Mouse (Mus musculus): Measurements from ENCODE around the gene Selenbp1.
"Not testable (repeated sequence)": the region's sequence is repeated elsewhere in the genome, so short reads cannot be mapped to it uniquely, and the experiment has no call there.

The Selenbp1 gene

DNA sequence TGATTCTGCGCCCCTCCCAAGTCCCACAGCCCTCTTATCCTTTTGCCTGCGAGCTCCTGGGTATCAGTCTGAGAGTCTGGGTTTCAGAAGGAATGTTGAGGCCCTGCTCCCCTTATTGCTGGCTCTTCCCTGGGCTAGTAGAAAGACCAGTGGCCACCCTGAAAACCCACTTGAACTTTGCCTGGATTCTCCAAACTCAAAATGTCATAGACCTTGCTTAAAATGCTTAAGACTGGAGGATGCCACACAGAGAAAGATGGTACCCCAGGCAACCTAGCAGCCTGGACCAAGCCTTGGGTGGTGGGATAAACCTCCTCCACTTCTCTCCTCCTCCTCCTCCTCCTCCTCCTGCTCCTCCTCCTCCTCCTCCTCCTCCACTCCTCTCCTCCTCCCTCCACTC, 748 bp downstream of the Selenbp1 start:
- not testable (repeated sequence) for DNase-seq

DNA sequence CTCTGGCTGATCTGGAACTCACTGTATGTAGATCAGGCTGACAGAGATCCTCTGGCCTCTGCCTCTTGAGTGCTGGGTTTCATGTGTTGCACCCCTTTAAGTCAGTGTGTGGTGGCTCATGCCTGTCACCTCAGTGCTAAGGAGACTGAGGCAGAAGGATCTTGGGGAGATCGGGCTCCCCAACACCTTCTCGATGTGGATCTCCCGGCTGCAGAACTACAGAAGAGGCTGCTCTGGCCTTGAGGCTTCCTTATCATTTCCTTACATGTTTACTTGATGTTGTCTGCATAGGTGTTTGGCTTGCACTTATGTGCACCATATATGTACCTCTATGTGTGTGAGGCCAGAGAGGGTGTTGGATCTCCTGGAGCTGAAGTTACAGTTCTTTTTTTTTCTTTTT, 1.7 kb downstream of the Selenbp1 start:
- DNase-seq: not testable (repeated sequence)

DNA sequence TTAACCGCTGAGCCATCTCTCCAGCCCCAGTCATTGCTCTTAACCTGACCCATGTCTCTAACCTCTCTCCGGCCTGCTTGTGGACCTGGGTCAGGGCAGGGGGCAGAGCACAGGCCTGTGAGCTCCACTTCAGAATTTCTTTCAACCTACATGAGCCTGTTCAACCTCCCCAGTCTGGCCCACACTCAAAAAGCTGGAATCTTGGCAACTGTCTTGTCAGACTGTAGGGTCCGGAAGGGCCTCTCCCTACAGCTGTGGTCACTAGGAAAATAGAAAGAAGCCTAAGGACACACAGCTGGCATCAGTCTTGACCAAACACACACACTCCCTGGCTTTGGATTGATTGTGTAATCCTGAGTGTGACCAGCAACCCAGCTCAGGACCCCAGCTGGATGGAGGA, 2.5 kb downstream of the Selenbp1 start:
- not testable (repeated sequence) for DNase-seq

DNA sequence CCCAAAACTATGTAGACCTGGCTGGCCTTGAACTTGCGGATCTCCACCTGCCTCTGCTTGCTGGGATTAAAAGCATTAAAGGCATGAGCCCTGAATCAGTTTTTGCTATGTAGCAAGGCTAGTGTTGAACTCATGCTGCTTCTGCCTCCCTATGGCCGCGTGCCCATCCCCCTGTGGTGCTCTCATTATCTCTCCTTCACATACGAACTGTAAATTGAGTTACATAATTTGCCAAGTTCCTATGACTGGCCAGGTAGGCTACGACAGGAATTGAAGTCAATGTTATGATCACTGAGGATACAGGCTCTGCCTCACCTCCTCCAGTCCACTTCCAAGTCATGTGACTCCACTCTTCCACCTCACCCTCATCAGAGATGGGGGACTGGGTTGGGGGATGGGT, 3.3 kb downstream of the Selenbp1 start:
- DNase-seq: not testable (repeated sequence)

DNA sequence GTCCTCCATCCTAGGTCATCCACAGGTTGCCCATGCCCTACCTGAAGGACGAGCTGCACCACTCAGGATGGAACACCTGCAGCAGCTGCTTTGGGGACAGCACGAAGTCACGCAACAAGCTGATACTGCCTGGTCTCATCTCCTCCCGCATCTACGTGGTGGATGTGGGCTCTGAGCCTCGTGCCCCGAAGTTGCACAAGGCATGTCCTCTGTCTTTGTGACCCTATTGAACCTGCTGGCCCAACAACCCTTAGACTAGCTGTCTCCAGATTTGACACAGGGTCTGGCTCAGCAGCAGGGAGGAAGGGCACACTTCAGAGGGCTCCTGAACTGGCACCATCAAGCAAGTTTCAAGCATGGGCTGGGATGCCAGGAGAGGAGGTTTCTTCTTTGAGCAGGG, 4.3 kb downstream of the Selenbp1 start:
- DNase-seq: not testable (repeated sequence)

DNA sequence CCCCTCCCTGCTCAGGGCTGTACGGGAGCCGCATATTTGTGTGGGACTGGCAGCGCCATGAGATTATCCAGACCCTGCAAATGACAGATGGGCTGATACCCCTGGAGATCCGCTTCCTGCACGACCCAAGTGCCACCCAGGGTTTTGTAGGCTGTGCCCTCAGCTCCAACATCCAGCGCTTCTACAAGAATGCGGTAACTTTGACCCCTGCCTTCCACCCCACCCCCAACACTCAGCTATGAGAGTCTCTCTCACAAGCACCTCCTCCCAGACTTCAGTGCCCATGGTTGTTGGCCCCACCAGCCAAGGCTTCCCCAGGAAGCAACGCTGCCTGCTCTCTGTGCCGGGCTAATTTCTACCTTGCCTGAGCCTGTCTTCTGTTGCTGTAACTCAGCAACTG, 7.2 kb downstream of the Selenbp1 start:
- not testable (repeated sequence) for DNase-seq

DNA sequence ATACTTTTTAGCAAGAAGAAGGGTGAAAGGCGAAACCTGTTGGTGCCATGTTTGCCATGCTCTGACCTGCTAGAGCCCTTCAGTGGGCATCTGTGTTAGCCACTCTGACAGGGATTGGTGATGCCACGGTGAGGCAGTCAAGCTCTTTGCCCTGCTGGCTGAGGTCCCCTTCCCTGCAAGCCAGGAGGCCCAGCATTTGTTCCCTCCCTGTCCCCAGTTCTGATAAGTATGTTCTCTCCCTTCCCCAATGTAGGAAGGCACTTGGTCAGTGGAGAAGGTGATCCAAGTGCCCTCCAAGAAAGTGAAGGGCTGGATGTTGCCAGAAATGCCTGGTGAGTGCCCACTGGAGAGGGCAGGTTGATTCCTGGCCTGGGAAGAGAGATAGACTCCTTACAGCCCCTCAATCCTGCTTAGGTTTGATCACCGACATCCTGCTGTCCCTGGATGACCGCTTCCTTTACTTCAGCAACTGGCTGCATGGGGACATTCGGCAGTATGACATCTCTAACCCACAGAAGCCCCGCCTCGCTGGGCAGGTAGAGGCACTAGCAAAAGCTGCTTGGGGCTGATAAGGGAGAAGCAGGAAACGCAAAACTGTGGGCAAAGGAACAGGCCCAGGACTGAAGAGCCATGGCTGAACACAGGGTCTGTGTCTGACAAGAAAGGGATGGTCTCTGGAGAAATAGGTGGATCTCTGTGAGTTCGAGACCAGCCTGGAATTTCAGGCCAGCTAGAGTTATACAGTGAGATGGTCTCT, 9.5 kb downstream of the Selenbp1 start:
- DNase-seq: not testable (repeated sequence)

DNA sequence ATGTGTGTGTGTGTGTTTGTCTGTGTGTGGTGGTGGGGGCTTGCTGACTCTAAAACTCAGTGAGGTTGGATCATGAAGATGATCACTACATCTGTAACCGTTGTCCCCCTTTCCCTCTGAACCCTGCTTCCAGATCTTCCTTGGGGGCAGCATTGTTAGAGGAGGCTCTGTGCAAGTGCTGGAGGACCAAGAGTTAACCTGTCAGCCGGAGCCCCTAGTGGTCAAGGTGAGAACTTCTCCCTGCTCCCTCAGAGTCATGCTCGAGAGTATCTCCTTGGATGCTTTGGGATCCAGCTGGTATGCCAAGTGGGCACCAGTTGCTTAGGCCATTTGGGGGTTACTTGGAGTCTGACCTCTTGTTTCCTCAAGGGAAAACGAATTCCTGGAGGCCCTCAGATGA, 10.8 kb downstream of the Selenbp1 start:
- DNase-seq: peak in 1 of 2 experiments; percentile 18

DNA sequence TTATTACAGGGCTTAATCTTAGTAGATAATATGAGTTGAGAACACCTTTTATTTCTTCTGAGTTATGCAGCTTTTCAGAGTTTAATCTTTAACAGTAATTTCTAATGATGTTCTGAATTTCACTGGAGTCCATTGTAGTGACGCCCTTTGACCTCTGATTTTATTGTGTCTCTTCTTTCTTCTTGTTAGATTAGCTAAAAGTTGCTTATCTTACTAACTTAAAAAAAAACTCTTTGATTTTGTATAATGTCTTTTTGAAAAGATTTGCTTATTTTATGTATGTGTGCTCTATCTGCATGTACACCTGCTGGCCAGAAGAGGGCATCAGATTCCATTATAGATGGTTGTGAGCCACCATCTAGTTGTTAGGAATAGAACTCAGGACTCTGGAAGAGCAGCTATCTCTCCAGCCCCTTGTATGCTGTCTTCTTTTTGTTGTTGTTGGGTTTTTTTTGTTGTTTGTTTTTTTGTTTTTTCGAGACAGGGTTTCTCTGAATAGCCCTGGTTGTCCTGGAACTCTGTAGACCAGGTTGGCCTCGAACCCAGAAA, 15.3 kb downstream of the Selenbp1 start:
- no peak for DNase-seq

DNA sequence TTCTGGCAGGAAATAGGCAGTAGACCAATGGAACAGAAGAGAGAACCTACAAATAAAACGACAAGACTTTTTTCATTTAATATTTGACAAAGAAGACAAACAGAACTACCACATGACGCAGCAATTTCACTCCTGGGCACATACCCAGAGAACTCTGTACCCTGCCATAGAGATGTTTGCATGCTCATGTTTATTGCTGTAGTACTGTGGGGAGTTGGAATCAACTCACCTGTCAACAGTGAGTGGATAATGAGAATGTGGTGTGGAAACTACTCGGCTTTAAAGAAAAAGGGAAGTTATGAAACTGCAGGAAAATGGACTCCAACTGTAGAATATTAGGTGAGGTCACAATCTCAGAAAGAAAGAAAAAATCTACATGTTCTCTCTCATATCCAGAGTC, 16.8 kb downstream of the Selenbp1 start:
- no peak for DNase-seq

DNA sequence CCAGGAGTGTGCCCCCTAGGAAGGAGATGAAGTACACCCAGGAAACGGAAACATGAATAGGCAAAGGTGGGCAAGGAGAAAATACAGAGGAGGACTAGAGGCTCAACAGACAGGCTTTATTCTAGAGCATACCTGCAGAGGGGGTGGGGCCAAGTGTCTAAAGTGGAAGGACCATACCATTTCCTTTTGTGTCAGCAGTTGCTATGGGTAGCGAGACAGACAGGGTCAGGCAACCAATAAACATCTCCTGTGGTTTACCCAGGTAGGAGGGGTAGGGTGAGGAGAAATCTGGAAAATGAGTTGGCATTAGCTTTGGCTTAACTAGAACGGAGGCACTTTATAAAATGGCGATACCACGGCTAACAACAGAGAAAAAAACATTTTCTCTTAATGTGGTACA, 19.9 kb downstream of the Selenbp1 start:
- peak; percentile 72 to 83 for DNase-seq

DNA sequence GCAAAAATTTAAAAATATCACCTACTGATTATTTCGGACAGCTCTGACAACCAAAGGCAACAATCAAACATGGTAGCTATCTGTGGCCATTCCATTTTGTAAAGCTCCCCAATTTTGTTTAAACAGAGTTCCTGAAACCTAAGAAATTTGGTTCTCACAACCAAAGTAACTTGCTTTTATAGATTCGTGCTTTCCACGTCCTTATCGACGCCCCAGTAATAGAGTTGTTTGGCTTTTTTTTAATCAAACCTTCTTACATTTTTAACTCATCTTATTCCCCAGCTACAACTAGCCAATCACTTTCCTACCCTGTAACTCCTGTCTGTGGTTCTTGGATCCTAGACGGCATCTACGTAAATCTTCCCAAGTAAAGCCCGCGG, 20.5 kb downstream of the Selenbp1 start:
- DNase-seq: no peak

DNA sequence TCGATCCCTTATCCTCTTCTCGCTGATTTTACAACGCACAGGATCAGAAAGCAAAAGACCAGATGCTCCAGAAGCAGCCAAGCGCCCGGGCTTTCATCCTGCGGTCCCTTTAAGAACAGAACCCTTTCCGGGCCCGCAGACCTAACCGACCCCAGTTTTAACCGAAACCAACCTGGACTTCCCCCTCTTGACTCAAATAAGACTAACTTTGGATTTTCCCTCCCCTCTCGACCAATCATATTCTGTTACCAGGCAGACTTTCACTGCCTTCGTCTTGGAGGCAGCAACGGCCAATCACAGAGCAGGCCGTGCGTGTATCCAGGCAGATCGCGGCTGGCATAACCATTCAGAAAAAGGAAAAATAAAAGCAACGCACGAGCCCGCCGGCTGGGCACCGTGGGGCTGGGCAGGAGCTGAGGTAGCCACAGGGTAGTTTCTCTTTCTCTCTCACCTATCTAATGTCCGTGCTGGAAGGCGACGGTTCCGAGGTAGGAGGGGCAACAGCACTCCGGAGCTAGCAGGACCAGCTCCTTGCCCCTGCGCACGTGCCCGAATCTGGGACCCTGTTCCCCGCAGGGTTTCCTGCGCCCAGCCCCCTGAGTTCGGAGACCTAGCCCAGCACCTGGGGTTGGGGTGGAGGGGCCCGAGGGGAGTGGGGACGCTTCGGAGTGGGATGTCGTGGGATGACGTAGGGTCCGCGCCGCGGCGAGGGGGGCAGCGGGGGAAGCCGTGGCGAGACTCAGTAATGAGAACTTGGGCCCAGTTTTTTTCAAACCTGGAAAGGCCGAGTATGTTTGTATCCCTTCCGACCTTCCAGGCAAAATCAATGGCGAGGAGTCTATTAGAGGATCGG, 21.1 kb downstream of the Selenbp1 start, which contains the start of gene Rfx5:
Gene Rfx5 (plus strand): TSS at position 312 of the 853 bp plus-strand sequence.
- DNase-seq: peak; percentile 93 to 95

DNA sequence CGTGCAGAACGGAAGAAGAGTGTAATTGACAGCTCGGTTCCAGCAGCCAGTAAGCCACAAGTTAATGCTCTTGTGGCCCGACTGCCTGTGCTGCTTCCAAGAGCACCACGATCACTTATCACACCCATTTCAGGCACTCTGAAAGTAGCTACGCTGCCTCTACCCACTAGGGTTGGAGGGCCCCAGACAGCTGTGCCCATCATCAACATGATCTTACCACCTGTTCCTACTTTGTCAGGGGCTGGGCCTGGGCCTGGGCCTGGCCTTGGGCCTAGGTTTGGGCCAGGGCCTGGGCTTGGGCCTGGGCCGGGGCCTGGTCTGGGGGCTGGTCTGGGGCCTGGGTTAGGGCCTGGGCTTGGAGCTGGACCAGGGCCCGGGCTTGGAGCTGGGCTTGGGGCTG, 25.4 kb downstream of the Selenbp1 start:
- DNase-seq: peak in 1 of 2 experiments; percentile 18

DNA sequence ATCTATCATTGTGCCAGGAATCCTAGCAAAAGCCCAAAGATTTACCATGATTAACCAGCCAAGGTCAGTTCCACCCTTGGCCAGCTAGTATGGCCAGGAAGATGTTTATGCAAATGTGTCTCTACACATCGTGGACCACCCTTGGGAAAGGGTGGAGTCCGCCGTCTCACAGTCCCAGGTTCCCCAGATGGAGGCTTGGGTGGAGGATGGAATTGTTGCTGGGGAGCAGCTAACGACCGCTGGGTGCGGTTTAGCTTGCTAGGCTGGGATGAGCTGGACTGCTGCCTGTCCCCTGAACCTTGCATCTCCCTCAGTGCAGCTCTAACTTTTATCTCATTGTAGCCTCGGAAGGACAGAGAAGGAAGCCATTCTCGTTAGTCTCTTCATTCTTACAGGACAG, 27.0 kb downstream of the Selenbp1 start:
- DNase-seq: no peak

DNA sequence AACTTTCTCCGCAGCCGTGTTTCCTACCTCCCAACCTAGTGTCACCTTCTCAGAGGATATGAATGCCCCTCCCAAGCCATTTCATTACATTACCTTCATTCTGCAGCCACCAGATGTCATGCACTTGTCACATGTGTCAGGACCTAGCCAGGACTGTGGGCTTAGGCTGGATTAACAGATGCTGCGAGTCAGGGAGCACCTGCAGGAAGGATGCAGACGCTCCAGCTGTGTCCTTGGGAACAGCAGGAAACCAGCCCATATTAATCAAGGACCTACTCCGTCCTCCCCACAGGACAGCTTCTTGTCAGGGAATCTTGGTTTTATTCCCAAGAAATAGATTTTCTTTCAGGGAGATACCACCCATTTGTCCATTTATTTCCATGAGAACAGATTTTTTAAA, 27.5 kb downstream of the Selenbp1 start:
- DNase-seq: no peak

DNA sequence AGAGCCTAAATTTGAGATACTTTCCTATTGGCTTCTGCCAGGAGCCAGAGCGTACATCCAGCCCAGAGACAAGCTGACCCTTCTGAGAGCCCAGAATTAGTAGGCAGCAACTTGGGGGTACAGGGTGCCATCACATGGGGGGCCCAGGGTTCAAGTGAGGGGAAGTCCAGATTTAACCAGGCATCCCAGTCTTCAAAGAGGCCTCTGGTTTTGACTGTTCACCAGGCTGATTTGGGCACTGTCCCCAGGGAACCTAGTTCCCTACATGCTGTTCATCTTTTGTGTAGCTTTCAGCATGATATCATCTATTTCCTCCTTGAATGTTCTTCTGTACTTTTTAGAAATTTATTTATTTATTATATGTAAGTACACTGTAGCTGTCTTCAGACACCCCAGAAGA, 32.1 kb downstream of the Selenbp1 start:
- DNase-seq: no peak

DNA sequence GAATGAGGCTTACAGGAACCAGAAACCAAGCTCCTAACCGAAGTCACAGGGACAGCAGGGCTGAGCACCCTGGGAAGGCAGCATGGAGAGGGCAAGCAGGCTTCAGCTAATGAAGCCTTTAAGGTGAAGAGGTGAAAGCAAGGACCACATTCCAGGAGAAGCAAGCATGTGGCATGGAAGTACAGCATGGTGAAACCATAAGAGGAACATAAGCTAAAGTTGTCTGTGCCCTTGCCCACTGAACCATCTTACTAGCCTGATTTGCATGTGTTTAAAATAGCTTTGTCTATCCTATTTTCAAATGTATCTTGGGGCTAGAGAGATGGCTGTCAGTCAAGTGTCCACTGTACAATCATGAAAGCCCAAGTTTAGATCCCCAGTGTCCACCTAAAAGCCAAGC, 33.0 kb downstream of the Selenbp1 start:
- no peak for DNase-seq

DNA sequence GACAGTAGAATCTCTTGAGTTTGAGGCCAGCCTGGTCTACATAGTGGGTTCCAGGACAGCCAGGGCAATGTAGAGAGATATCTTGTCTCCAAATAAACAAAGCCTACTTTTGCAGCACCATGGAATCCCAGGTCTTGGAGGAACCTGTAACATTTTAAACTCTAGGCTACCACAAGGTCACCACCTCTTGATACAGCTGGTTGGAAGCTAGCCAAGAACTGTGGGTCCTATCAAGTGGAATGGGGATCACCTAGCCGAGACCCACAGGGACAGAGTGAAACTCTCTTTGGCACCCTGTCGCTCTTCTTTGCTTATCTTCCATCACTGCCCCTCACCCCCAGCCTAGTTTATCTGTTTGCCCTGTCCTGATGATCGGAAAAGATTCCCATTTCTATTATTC, 39.7 kb downstream of the Selenbp1 start:
- DNase-seq: no peak

DNA sequence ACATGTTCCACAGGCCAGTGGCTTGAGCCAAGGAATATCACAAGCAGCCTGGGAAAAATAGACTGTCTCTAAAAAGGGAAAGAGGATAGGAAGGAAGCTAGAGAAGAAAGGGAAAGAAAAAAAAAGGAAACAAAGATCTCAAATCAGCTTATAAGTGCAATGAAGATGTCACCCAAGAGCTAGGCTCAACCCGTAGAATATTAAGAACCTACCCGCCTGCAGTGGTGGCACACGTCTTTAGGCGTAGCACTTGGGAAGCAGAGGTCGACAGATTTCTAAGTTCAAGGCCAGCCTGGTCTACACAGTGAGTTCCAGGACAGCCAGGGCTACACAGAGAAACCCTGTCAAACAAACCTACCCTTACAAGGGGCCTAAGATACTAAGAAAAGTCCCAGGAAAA, 40.8 kb downstream of the Selenbp1 start:
- DNase-seq: no peak

DNA sequence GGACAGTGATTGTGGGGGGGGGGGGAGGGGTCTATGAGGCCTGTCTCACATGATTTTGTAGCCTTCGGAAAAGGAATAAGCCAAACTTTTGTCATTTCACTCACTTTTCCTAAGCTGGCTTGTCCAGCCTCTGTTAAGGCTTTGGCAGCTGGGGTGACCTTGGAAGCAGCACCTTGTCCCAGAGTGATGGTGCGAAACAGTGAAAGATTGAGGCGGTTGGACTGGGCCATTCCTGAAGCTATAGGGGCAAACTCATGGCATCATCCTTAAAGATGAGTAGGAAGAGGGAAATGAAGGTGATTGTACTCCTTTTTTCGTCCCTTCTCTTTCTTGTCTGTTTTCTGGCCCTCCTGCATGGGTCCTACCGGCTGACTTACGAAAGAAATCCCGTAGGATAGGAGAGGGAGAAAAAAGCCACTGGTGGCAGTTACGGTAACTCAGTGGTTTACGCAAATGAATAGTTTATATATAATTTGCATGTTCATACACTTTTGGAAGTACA, 41.2 kb downstream of the Selenbp1 start:
- no peak for DNase-seq

DNA sequence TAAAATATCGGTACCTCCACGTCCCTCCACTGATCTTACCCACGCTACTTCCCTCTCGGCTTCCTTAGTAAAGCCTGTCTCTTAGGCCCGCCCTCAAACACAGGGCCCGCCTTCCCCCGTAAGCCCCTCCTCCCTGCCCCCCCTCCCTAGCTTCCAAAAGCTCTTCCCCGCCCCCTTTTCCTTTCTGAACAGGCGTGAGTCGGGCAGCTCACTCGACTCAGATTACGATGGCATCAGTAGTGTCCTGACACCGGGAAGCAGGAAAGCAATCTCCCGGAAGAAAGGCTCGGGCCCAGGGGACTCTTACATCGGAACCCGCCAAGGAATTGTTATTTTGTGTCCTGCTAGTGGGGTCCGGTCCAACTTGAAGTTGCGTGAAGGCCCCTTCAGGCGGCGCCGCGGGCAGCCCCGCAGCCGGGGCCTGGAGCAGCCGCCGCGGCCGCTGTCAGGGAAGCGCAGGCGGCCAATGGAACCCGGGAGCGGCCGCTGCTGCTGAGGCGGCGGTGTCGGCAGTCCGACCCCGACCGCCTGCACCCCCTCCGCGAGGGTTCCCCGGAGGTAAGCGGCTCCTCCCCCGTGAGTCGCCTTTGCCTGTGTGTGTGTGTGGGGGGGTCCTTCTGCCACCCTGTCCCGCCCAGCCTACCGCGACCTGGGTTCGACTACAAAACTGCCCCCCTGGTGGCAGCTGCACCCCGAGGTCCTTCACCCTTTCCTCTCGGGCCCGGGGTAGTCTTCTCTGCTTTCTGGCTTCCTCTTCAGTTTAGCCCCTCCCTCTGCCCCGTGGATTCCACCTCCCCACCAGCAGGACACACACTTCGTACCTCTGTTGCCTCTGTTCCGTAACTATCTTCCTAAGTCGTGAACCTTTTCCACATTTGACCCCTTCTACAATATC, 41.9 kb downstream of the Selenbp1 start, which contains the start of gene Pi4kb:
Gene Pi4kb (plus strand): TSS at position 204 of the 895 bp plus-strand sequence.
- peak; percentile 85 to 88 for DNase-seq
